Mouse (Mus musculus): ENCODE data around the gene Stat3.
A peak's percentile ranks its signal among the peaks of the same experiment; 100 is the strongest.

Gene Stat3

GRCm38 (mm10) chr11:100888348-100888820 lies 51.0 kb downstream of the Stat3 start:
- no peak for DNase-seq (ENCODE audit: low spot score)

GRCm38 (mm10) chr11:100887764-100888163 lies 51.6 kb downstream of the Stat3 start:
- DNase-seq (ENCODE audit: low spot score) = no peak

- DNase-seq (ENCODE audit: low spot score) = no peak
Observed at GRCm38 (mm10) chr11:100887236-100887635, 52.1 kb downstream of the Stat3 start.

GRCm38 (mm10) chr11:100886188-100886740 lies 53.1 kb downstream of the Stat3 start:
- DNase-seq (ENCODE audit: low spot score) = no peak

- no peak for DNase-seq (ENCODE audit: low spot score)
Observed at GRCm38 (mm10) chr11:100885472-100885871, 53.9 kb downstream of the Stat3 start.

- no peak for DNase-seq (ENCODE audit: low spot score)
Observed at GRCm38 (mm10) chr11:100883640-100884039, 55.7 kb downstream of the Stat3 start.

GRCm38 (mm10) chr11:100879321-100880078 lies 59.8 kb downstream of the Stat3 start:
- DNase-seq (ENCODE audit: low spot score) = no peak

GRCm38 (mm10) chr11:100875761-100876160 lies 63.6 kb downstream of the Stat3 start:
- DNase-seq (ENCODE audit: low spot score) = no peak

GRCm38 (mm10) chr11:100870968-100871350 lies 68.4 kb downstream of the Stat3 start:
- DNase-seq (ENCODE audit: low spot score) = no peak

GRCm38 (mm10) chr11:100870256-100870967 lies 68.9 kb downstream of the Stat3 start:
- DNase-seq (ENCODE audit: low spot score) = peak; percentile 63

GRCm38 (mm10) chr11:100865618-100866017 lies 73.7 kb downstream of the Stat3 start:
- no peak for DNase-seq (ENCODE audit: low spot score)

GRCm38 (mm10) chr11:100863141-100863540 lies 76.2 kb downstream of the Stat3 start:
- no peak for DNase-seq (ENCODE audit: low spot score)

GRCm38 (mm10) chr11:100861836-100862235 lies 77.5 kb downstream of the Stat3 start:
- DNase-seq (ENCODE audit: low spot score) = no peak

- no peak for DNase-seq (ENCODE audit: low spot score)
Observed at GRCm38 (mm10) chr11:100861335-100861734, 78.0 kb downstream of the Stat3 start.

- peak; percentile 56 for DNase-seq (ENCODE audit: low spot score)
Observed at GRCm38 (mm10) chr11:100860198-100861048, 78.9 kb downstream of the Stat3 start.

GRCm38 (mm10) chr11:100859579-100860075 lies 79.7 kb downstream of the Stat3 start:
- DNase-seq (ENCODE audit: low spot score) = no peak

- peak; percentile 57 for DNase-seq (ENCODE audit: low spot score)
Observed at GRCm38 (mm10) chr11:100858935-100859578, 80.3 kb downstream of the Stat3 start, which contains the start of gene Stat5a. TSS of gene Stat5a (plus strand) at chr11:100859351.

- no peak for DNase-seq (ENCODE audit: low spot score)
Observed at GRCm38 (mm10) chr11:100857960-100858359, 81.4 kb downstream of the Stat3 start.

- DNase-seq (ENCODE audit: low spot score) = no peak
Observed at GRCm38 (mm10) chr11:100855178-100855577, 84.2 kb downstream of the Stat3 start.

GRCm38 (mm10) chr11:100854268-100854667 lies 85.1 kb downstream of the Stat3 start:
- no peak for DNase-seq (ENCODE audit: low spot score)

GRCm38 (mm10) chr11:100853018-100853417 lies 86.3 kb downstream of the Stat3 start:
- DNase-seq (ENCODE audit: low spot score) = no peak
